Mouse (Mus musculus) urinary bladder, postnatal 10 days (tissue): ENCODE results near the gene Tjp3.

Experiments
- DNase-seq: peaks from one replicate; pipeline ENCODE4 v3.0.0; 2022; ENCODE audit warnings: low spot score

Tjp3 gene

GRCm38 (mm10) chr10:81319330-81319699, 27.9 kb upstream of the Tjp3 start:
- no peak for DNase-seq

DNA sequence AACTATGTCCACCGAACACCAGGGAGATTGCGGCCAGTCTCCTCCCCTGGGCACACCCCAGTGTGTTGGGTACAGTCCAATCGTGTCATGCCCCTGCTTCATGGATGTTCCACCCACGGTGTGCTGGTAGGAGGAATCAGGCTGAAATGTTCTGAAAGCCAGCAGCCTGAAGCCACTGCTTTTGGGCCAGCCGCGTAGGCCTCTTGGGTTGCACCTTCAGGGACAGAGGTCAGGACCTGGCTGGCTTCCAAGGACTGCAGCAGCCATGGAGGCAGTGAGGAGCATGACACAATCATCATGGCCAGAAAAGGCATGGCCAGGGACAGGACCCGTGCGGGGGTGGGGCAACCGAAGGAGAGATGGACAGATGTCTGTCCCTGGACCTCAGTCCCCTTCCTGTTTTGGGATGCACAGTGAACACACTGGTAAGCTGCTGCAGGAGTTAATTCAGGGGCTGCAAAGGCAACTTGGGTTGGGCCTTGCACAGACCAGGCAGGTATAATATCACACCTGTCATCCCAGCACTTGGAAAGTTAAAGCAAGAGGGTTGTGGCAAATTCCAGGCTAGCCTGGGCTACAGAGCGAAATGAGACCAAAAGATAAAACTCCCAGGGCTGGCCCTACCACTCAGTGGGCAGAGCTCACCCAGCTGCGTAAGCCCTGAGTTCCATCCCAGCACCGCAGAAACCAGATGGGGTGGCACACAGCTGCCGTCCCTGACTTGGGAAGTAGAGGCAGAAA, 27.4 kb upstream of the Tjp3 start:
- DNase-seq = no peak

GRCm38 (mm10) chr10:81317273-81317672, 25.9 kb upstream of the Tjp3 start:
- DNase-seq = no peak

GRCm38 (mm10) chr10:81316338-81317060, 25.1 kb upstream of the Tjp3 start:
- DNase-seq = no peak

GRCm38 (mm10) chr10:81315587-81315986, 24.2 kb upstream of the Tjp3 start:
- DNase-seq = no peak

DNA sequence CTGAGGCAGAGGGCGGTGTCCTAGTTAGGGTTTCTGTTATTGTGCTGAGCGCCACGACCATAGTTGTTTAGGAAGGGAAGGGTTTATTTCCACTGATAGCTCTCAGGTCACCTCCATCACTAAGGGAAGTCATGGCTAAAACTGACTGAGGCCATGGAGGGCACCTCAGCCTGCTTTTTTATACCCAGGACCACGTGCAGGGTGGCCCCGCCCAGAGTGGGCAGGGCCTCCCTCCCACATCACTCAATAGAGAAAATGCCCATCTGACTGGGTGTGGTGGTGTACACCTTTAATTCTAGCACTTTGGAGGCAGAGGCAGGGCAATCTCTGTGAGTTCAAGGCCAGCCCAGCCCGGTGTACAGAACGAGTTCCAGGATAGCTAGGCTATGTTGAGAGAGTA, 22.8 kb upstream of the Tjp3 start:
- DNase-seq = no peak

DNA sequence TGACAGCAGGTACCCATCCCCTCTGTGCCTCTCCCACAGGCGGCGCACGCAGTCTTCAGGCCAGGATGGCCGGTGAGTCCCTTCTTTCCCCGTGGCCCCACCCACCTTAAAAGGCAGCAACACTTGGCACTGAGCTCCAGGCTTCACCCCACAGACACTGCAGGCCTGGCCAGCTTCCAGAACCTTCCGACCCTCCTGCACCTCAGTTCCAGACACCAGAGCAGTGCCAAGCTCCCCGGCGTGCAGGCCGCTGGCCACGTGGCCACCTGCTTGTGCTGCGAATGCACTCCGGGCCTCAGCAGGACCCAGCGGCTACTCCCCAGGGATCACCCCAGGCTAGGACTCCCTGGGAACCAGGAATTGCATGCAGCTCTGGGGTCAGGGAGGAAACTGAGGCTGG, 22.2 kb upstream of the Tjp3 start:
- no peak for DNase-seq

- DNase-seq = no peak
Measured at GRCm38 (mm10) chr10:81309571-81309970, 18.2 kb upstream of the Tjp3 start.

DNA sequence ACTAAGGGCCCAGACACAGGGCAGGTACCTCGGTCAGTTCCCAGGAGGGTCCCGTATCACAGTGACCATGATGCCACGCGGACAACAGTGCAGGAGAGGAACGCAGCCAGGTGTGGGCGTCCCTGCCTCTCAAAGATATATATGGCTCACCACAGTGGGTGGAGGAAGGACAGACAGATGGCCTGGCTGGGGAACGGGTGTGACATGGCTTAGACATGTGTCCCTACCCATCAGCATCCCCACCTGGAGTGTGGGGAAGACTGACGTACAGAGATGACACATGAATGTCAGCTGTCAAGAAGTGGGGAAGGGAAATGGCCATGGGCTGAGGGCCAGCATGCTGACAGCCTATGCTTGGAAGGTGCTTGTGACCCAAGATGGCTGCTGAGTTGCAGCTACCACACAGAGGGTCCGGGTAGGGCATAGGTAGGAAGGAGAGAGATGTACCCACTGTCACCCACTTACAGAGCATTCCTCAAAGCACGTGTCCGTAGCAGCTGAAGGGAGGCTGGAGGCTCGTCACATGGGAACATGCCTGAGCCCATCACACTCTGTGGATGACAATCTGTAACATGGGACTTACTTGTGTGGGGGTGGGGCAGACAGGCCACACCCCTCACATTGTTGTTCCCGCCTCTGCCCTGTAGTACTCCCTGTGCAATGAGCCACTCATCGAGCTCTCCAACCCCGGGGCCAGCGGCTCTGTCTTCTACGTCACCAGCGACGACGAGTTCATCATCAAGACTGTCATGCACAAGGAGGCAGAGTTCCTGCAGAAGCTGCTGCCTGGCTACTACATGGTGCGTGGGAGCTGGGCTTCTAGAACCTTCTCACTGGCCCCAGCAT, 15.7 kb upstream of the Tjp3 start:
- no peak for DNase-seq

DNA sequence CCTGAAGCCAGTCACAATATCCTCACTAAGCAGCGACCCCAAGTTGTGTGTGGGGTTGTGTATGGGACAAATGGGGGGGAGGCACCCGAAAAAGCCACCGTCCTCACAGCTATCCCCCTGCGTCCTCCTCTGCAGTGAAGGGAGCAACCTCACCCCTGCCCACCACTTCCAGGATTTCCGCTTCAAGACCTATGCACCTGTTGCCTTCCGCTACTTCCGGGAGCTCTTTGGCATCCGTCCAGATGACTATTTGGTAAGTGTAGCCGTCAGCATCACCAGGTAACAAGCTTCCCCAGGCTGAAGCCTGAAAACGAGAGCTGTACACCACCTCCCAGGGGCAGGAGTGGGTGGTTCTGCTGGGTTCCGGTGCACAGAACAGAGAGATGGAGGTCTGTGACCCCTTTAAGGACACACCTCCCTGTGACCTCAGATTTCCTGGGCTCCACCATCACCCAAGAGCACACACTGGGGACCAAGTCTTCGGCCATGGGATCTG, 14.8 kb upstream of the Tjp3 start:
- DNase-seq = no peak

- DNase-seq = no peak
Measured at GRCm38 (mm10) chr10:81305663-81306062, 14.3 kb upstream of the Tjp3 start.

- no peak for DNase-seq
Measured at GRCm38 (mm10) chr10:81304597-81305238, 13.3 kb upstream of the Tjp3 start.

- no peak for DNase-seq
Measured at GRCm38 (mm10) chr10:81303761-81304160, 12.4 kb upstream of the Tjp3 start.

- DNase-seq = no peak
Measured at GRCm38 (mm10) chr10:81303258-81303657, 11.9 kb upstream of the Tjp3 start.

DNA sequence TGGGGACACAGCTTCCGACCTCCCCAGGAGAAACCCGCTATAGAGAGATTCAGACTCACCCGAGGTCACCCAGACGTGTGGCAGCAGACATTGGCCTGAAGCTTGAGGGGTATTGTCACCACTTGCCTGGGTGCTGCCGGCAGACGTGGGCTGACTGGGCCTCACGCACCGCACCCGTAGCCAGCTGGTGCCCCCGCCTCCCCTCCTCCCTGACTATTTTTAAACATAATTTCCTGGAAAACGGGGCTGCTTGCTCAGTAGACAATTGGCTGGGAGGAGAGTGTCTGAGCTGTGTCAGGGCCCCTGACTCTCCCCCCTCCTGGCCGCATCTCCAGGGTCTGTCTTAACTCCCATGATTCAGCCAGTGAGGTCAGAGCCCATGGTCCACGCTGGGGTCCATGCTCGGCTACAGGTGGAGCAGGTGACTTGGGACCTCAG, 11.4 kb upstream of the Tjp3 start:
- no peak for DNase-seq

DNA sequence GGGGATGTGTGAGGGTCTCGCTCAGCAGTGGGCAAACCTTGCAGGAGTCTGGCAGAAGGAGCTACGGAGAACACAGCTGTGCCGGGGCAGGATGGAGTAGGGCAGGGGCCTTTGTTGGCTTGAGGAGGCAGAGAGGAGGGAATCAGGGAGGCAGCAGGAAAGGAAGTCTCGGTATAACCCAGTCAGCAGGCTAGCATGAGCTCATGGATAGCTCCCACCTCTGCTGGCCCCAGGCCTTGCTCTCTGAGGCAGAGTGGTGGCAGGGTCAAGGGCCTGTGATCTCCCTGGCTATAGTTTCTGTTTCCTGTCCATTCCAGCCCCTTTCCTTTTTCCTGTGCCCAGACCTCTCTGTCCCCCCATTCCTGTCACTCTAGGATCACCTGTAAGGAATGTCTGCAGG, 10.9 kb upstream of the Tjp3 start:
- no peak for DNase-seq

DNA sequence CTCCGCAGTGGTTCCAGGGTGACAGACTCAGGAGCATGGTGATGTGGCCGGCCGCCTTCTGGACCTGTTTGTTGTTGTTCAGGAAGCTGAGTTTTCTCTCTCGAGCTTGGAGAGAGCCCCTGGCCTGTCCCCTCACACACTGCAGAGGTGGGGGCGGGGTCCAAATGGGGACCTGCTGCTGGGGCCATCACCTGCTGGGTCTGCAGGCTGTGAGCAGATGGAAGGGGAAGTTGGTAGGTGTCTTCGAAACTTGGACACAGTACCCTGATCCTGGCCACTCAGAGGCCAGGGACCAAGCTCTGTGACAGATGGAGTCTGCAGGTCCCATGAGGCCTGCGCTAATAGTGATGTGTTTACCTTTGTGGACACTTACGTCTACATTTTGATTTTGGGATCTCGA, 9.9 kb upstream of the Tjp3 start:
- DNase-seq = no peak

DNA sequence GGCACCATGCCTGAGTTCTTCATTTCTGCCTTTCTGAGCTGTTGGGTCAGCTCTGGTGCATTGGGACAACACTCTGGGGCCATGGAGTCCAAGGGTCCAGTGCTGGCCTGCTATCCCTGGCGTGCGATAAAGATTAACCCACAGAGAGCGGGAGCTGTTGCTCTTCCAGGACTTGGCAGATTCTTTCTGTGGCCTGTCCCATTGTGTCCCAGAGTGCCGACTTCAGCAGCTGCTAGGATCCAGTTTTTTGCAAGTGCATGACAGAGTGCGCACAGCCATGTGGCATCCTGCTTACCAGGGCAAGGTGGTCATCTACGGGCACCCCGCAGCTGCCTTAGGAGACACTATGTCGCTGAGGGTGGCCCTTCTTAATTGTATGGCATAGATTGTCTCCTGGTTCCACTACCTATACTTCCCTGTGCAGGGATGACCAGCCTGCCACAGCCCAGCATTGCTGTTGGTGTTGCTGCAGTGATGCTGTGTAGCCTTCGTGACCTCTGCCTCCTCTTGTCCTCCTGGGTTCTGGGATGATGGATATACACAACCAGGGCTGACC, 9.0 kb upstream of the Tjp3 start:
- no peak for DNase-seq

DNA sequence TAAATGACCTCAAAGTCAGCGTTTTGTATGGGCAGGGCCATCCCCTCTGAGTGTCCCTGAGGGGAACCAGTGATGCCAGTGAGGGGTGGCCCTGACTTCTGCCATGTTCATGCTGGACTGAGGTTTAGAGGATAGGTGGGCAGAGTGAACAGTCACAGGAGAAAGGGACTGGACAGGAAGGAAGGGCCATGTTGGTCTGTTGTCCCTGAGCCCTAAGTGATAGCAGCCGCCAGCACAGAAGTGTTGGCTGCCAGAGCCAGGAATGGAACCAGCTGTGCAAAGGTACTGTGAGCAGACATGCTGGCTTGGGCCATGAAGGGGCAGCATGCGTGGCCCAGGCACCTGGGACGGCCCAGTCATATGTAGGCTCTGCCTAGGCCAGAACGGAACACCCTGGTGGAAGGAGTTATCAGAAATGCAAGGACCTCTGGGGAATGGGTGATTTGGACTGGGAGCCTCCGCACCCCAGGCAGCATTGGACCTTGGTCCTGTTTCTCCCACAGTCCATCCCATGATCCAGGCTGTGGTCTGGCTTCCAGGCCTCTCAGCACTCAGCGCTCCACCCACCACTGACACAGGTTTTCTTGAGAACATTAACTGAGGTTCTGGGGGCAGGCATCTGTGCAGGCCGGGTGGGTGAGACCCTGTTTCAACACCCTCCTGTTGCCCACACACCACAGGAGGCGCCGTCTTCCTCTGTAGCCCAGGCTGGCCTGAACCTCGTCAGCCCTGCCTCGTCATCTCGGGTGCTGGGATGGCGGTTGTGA, 8.4 kb upstream of the Tjp3 start:
- DNase-seq = no peak

- no peak for DNase-seq
Measured at GRCm38 (mm10) chr10:81298369-81299100, 7.2 kb upstream of the Tjp3 start.
